In genomic region chr8:92793852-92794580, GRCm38 (mm10) we compare ENCODE assay signal across 22 mouse cellular contexts. TPM values are rescaled to one million over a fixed set of nuclear protein-coding genes. Genes with fewer than 3 reads are reported as not detected.
DNase-seq lines count a peak whose midpoint lies in the region; ATAC-seq and TF ChIP-seq lines count a peak whose summit lies in the region.
"Had no signal": no experiment of that assay in that cellular context is flagged by ENCODE, and none has a peak within 500 bp of the region (broad histone marks: within the 10 kb centered on the region; RNA-seq: fewer than 3 reads in every experiment).

No protein-coding gene starts in this region.

- WGBS in hindbrain, embryonic 10.5 days: 83% methylated on average over 14 of the region's 14 CpGs
- WGBS in hindbrain, embryonic 11.5 days: 82% methylated on average over 14 of the region's 14 CpGs

- intact Hi-C loops in left cerebral cortex, postnatal 36 days (cut with DNase I): no loop called here

- no peaks in the 10 kb centered on the region for H3K9me3 ChIP-seq in hindbrain, embryonic 10.5 days
- H3K9me3 ChIP-seq in hindbrain, embryonic 11.5 days (ENCODE audit: control insufficient read depth, low read length): no peaks in the 10 kb centered on the region
- no peaks in the 10 kb centered on the region for H3K9me3 ChIP-seq in MEL (replicated peaks; ENCODE audit: insufficient read depth, low read length)
- H3K9me3 ChIP-seq: embryonic facial prominence, embryonic 15.5 days; forebrain, embryonic 10.5 days; forebrain, embryonic 15.5 days; hindbrain, embryonic 13.5 days had no signal

- no peak for DNase-seq in hindbrain, embryonic 10.5 days (ENCODE audit: low spot score)
- DNase-seq in hindbrain, embryonic 11.5 days (ENCODE audit: low spot score): no peak
- no peak for DNase-seq in MEL (ENCODE audit: low read depth, low spot score)
- no peak for DNase-seq in left cerebral cortex, postnatal 36 days (ENCODE audit: low spot score in 2 of 2)
- DNase-seq: adrenal gland, adult 8-10 months; cerebellum, adult 11 months; cerebellum, adult 8-10 months; cerebellum, postnatal 14 days; gastrocnemius, adult 2 months; gastrocnemius, postnatal 25 days; heart, adult 18-20 months; heart, postnatal 36 days; kidney, adult 11 months had no signal

- no peak for TF ChIP-seq POLR2A in MEL (IDR thresholded peaks at IDR 0.05; ENCODE audit: control insufficient read depth in 1 of 2, insufficient read depth in 1 of 2, low read depth in 1 of 2, low read length in 2 of 2, poor library complexity in 1 of 2)

- no peaks in the 10 kb centered on the region for H3K27me3 ChIP-seq in hindbrain, embryonic 10.5 days (ENCODE audit: insufficient read depth, poor library complexity, severe bottlenecking)
- no peaks in the 10 kb centered on the region for H3K27me3 ChIP-seq in hindbrain, embryonic 11.5 days (ENCODE audit: control insufficient read depth, insufficient read depth, low read length)
- H3K27me3 ChIP-seq in MEL (ENCODE audit: control insufficient read depth in 1 of 2, insufficient read depth in 2 of 2, low read length in 2 of 2): no peaks in the 10 kb centered on the region
- H3K27me3 ChIP-seq: embryonic facial prominence, embryonic 15.5 days; forebrain, embryonic 15.5 days; hindbrain, embryonic 13.5 days had no signal

- no peak overlapping the region for H3K4me2 ChIP-seq in hindbrain, embryonic 11.5 days (replicated peaks; ENCODE audit: low read depth, low read length)
- H3K4me2 ChIP-seq: embryonic facial prominence, embryonic 15.5 days; forebrain, embryonic 15.5 days; heart, embryonic 11.5 days; hindbrain, embryonic 13.5 days had no signal

- H3K9ac ChIP-seq in hindbrain, embryonic 11.5 days (ENCODE audit: low read depth, low read length): no peak overlapping the region
- H3K9ac ChIP-seq in MEL (ENCODE audit: control insufficient read depth, low read depth, low read length, poor library complexity, severe bottlenecking): no peak overlapping the region
- H3K9ac ChIP-seq: embryonic facial prominence, embryonic 15.5 days; forebrain, embryonic 15.5 days; hindbrain, embryonic 13.5 days had no signal

- no peak for TF ChIP-seq CTCF in MEL (IDR thresholded peaks at IDR 0.05 in 2 of 3, conservative IDR thresholded peaks at IDR 0.05 in 1 of 3; ENCODE audit: control insufficient read depth in 1 of 3, insufficient read depth in 1 of 3, low read depth in 2 of 3, low read length in 3 of 3, poor library complexity in 1 of 3, severe bottlenecking in 1 of 3)

- H3K27ac ChIP-seq in hindbrain, embryonic 10.5 days: 0 out of 2 replicates have a peak overlapping the region, but pooled peaks have one; percentile 0
- H3K27ac ChIP-seq in hindbrain, embryonic 11.5 days (ENCODE audit: low read depth, low read length): no peak overlapping the region
- H3K27ac ChIP-seq in MEL (ENCODE audit: control insufficient read depth, low read depth, low read length): no peak overlapping the region
- H3K27ac ChIP-seq: embryonic facial prominence, embryonic 15.5 days; forebrain, embryonic 10.5 days; forebrain, embryonic 15.5 days; gastrocnemius, adult 2 months; hindbrain, embryonic 13.5 days; hindbrain, postnatal 0 days had no signal

- no peaks in the 10 kb centered on the region for H3K79me2 ChIP-seq in MEL (ENCODE audit: control insufficient read depth, insufficient read depth, low read length, poor library complexity)

- TF ChIP-seq EP300 in MEL (IDR thresholded peaks at IDR 0.05; ENCODE audit: low read depth in 1 of 2, low read length in 2 of 2): no peak

- H3K4me3 ChIP-seq in hindbrain, embryonic 10.5 days: no peak overlapping the region
- H3K4me3 ChIP-seq in hindbrain, embryonic 11.5 days (ENCODE audit: low read depth, low read length): no peak overlapping the region
- no peak overlapping the region for H3K4me3 ChIP-seq in MEL (ENCODE audit: control insufficient read depth in 1 of 2, insufficient read depth in 1 of 2, low read depth in 2 of 2, low read length in 2 of 2)
- H3K4me3 ChIP-seq: embryonic facial prominence, embryonic 15.5 days; erythroblast, embryonic 14.5 days; forebrain, embryonic 10.5 days; forebrain, embryonic 15.5 days; gastrocnemius, adult 2 months; hindbrain, embryonic 13.5 days had no signal

- H3K36me3 ChIP-seq in hindbrain, embryonic 10.5 days: no peaks in the 10 kb centered on the region
- H3K36me3 ChIP-seq in hindbrain, embryonic 11.5 days (ENCODE audit: control insufficient read depth, insufficient read depth, low read length): no peaks in the 10 kb centered on the region
- no peaks in the 10 kb centered on the region for H3K36me3 ChIP-seq in MEL (ENCODE audit: control insufficient read depth in 1 of 2, insufficient read depth in 2 of 2, low read length in 2 of 2)
- H3K36me3 ChIP-seq: embryonic facial prominence, embryonic 15.5 days; forebrain, embryonic 10.5 days; forebrain, embryonic 15.5 days; hindbrain, embryonic 13.5 days had no signal

- H3K4me1 ChIP-seq in hindbrain, embryonic 10.5 days (replicated peaks): peaks cover 3% of the 10 kb centered on the region; the same call in 1 of the 2 replicates
- H3K4me1 ChIP-seq in hindbrain, embryonic 11.5 days (replicated peaks; ENCODE audit: control insufficient read depth, insufficient read depth, low read length): no peaks in the 10 kb centered on the region
- no peaks in the 10 kb centered on the region for H3K4me1 ChIP-seq in MEL (ENCODE audit: control insufficient read depth in 1 of 2, insufficient read depth in 2 of 2, low read length in 2 of 2)
- H3K4me1 ChIP-seq: forebrain, embryonic 15.5 days; hindbrain, embryonic 13.5 days had no signal

- ATAC-seq in hindbrain, embryonic 11.5 days (ENCODE audit: low FRiP score): no peak
- peak; percentile 52 for ATAC-seq in common myeloid progenitor, adult 5-6 weeks (replicated peaks; ENCODE audit: low read depth, poor library complexity, severe bottlenecking)
- 0 out of 2 replicates have a peak, but pooled peaks have one; percentile 37 for ATAC-seq in megakaryocyte progenitor cell, adult 5-6 weeks (replicated peaks; ENCODE audit: poor library complexity)
- ATAC-seq: forebrain, embryonic 15.5 days; hindbrain, postnatal 0 days had no signal

- no peak for TF ChIP-seq RAD21 in MEL (IDR thresholded peaks at IDR 0.05; ENCODE audit: low read depth, low read length)

TF ChIP-seq in MEL, 35 proteins besides CTCF, POLR2A, EP300 and RAD21:
- peak; percentile 65 for TF ChIP-seq BHLHE40 (IDR thresholded peaks at IDR 0.05; ENCODE audit: borderline replicate concordance, low read depth, low read length)
- TF ChIP-seq MAFK (IDR thresholded peaks at IDR 0.05; ENCODE audit: borderline replicate concordance, low read depth, low read length): no peak
- no peak for TF ChIP-seq MYB (IDR thresholded peaks at IDR 0.05; ENCODE audit: low read depth, low read length)
- TF ChIP-seq ZC3H11A (IDR thresholded peaks at IDR 0.05; ENCODE audit: low read depth, low read length): no peak
- no peak for TF ChIP-seq MAX (IDR thresholded peaks at IDR 0.05; ENCODE audit: low read length)
- no peak for TF ChIP-seq UBTF (IDR thresholded peaks at IDR 0.05; ENCODE audit: borderline replicate concordance, insufficient read depth, low read depth, low read length)

RNA-seq across cellular contexts. Expression of gene Mmp2, which starts 33.1 kb away (rescaled TPM):
- 60.8 and 71.4 TPM in 2 replicates for polyA plus RNA-seq in hindbrain, embryonic 10.5 days (2016; fragmentation: Nextera tagmentation; extraction: Ambion mirVana)
- polyA plus RNA-seq in hindbrain, embryonic 11.5 days (2014; fragmentation: Nextera tagmentation; extraction: Ambion mirVana): 73.7 and 80.9 TPM in 2 replicates
- total RNA-seq in MEL (2012; rRNA removed): not detected in 2 replicates
- under 1 TPM in 1 of 2 experiments, not detected in 1; 0.25 TPM for polyA plus RNA-seq in MEL (2012; ENCODE audit: insufficient read depth in 1 of 2, insufficient read length in 2 of 2, low read depth in 1 of 2, low replicate concordance in 2 of 2, missing spikeins in 1 of 2)
- 2.3 and 4.9 TPM in 2 replicates for total RNA-seq in common myeloid progenitor, adult 5-6 weeks (2017)
- 0.59 and 0.79 TPM in 2 replicates for total RNA-seq in megakaryocyte progenitor cell, adult 5-6 weeks (2015)
- 0.37 and 1.6 TPM in 2 replicates for total RNA-seq in megakaryocyte progenitor cell, adult 5-6 weeks (2017)
- total RNA-seq in left cerebral cortex, postnatal 36 days (2021): 1 to 10 TPM; 2.4 TPM
- polyA plus RNA-seq: erythroblast, embryonic 14.5 days had no signal
